Mouse (Mus musculus): Measurements from ENCODE around the gene Gm13420. TPM values are rescaled to one million over a fixed set of nuclear protein-coding genes. Genes with fewer than 3 reads are reported as not detected.

Gene Gm13420
- polyA plus RNA-seq, 1 experiment from 2014 or later = not detected

DNA sequence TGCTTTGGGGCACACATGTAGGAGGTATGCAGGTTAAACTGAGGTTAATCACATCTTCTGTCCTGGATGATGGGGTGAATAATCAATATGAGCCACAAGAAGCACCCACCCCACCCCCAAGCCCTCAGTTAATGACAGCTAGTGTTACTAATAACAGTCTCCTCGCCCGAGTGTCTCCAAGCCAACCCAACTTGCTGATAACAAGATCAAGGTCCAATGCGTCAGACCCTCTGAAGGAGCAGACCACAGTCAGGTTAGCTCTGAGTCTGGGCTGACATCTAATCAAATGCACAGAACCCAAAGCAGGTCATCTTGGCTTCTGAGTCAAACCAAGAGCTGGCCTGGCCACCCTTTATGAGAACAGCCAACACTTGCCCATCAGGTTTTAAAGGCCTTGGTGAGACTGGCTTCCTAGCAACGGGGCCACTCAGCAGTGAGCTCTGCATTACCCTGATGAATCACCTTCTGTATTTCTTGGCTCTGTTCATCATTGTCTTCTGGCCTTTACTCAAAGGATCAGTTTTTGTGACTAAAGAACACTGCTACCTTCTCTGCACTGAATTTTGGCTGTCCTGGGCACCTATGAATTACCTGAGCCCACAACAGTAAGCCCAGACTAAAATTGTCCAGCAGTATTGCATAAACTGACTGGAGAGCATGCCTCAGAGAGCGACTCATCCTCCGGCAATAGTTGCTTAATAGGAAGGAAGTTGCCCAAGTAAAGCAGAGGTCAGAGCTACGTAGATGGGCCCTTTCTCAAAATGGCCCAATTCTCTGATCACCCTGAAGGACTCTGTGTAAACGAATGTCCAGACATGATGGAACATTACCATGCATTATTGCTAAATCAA, 20.4 kb upstream of the Gm13420 start:
- peaks cover 5% of the 10 kb centered on the region for H3K36me3 ChIP-seq (ENCODE audit: control insufficient read depth, insufficient read depth, low read length)
- WGBS = 63% methylated on average over 8 of the region's 8 CpGs
- no peak overlapping the region for H3K9ac ChIP-seq (ENCODE audit: low read length)
- H3K9me3 ChIP-seq (ENCODE audit: control insufficient read depth, low read length) = no peaks in the 10 kb centered on the region
- H3K4me1 ChIP-seq (ENCODE audit: control insufficient read depth in 2 of 2, insufficient read depth in 2 of 2, low read length in 2 of 2) = peaks cover 0 to 2% of the 10 kb centered on the region in 2 experiments; a peak in 2 of 4 replicates
- H3K4me2 ChIP-seq (ENCODE audit: low read length) = no peak overlapping the region
- no peak overlapping the region for H3K4me3 ChIP-seq (ENCODE audit: control insufficient read depth in 1 of 2, insufficient read depth in 1 of 2, low read depth in 1 of 2, low read length in 2 of 2)
- H3K27me3 ChIP-seq (ENCODE audit: control insufficient read depth, insufficient read depth, low read length) = no peaks in the 10 kb centered on the region
- H3K27ac ChIP-seq (replicated peaks in 1 of 2; ENCODE audit: control insufficient read depth in 1 of 2, insufficient read depth in 1 of 2, low read depth in 2 of 2, low read length in 2 of 2) = no peak overlapping the region
- ATAC-seq (ENCODE audit: insufficient number of reproducible peaks, insufficient read depth, low FRiP score, low read depth) = no peak

DNA sequence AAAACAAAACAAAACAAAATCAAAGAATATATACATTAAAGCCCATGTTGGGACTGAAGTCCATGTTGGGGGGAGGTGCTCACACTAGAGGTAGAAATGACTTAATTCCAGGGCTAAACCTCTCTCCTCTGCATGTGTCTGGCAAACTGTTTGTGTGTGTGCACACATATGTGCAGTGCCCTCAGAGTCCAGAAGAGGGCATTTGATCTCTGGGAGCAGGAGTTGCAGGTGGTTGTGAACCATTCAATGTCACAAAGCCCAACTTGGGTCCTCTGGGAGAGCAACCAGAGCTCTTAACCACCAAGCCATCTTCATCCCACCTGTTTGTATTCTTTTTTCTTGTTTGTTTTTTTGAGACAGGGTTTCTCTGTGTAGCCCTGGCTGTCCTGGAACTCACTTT, 18.7 kb upstream of the Gm13420 start:
- peaks cover 0 to 2% of the 10 kb centered on the region in 2 experiments; a peak in 2 of 4 replicates for H3K4me1 ChIP-seq (ENCODE audit: control insufficient read depth in 2 of 2, insufficient read depth in 2 of 2, low read length in 2 of 2)
- no peak for ATAC-seq (ENCODE audit: insufficient number of reproducible peaks, insufficient read depth, low FRiP score, low read depth)
- no peaks in the 10 kb centered on the region for H3K27me3 ChIP-seq (ENCODE audit: control insufficient read depth, insufficient read depth, low read length)
- H3K9ac ChIP-seq (ENCODE audit: low read length) = no peak overlapping the region
- no peaks in the 10 kb centered on the region for H3K36me3 ChIP-seq (ENCODE audit: control insufficient read depth, insufficient read depth, low read length)
- H3K4me2 ChIP-seq (ENCODE audit: low read length) = no peak overlapping the region
- no peak overlapping the region for H3K4me3 ChIP-seq (ENCODE audit: control insufficient read depth in 1 of 2, insufficient read depth in 1 of 2, low read depth in 1 of 2, low read length in 2 of 2)
- no peaks in the 10 kb centered on the region for H3K9me3 ChIP-seq (ENCODE audit: control insufficient read depth, low read length)
- no peak overlapping the region for H3K27ac ChIP-seq (replicated peaks in 1 of 2; ENCODE audit: control insufficient read depth in 1 of 2, insufficient read depth in 1 of 2, low read depth in 2 of 2, low read length in 2 of 2)

DNA sequence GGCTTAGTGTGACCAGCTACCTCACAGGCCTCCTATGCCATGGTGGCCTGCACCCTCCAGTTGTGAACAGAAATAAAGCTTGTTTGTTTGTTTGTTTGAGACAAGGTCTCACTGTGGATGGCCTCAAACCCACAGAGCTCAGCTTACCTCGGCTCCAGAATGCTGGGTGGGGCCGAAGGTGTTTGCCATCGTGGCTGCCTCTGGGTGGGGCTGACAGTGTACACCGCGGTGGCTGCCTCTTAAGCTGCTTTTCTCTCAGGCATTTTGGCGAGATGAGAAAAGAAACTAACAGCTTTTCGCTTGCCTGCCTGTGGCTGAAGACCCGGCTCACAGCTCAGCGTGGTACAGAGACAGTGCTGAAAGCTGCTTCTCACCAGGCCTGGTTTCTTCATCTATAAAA, 17.4 kb upstream of the Gm13420 start:
- no peak overlapping the region for H3K9ac ChIP-seq (ENCODE audit: low read length)
- no peak for ATAC-seq (ENCODE audit: insufficient number of reproducible peaks, insufficient read depth, low FRiP score, low read depth)
- WGBS = 65% methylated on average over 9 of the region's 9 CpGs
- H3K9me3 ChIP-seq (ENCODE audit: control insufficient read depth, low read length) = no peaks in the 10 kb centered on the region
- H3K4me3 ChIP-seq (ENCODE audit: control insufficient read depth in 1 of 2, insufficient read depth in 1 of 2, low read depth in 1 of 2, low read length in 2 of 2) = no peak overlapping the region
- H3K27ac ChIP-seq (replicated peaks in 1 of 2; ENCODE audit: control insufficient read depth in 1 of 2, insufficient read depth in 1 of 2, low read depth in 2 of 2, low read length in 2 of 2) = no peak overlapping the region
- H3K27me3 ChIP-seq (ENCODE audit: control insufficient read depth, insufficient read depth, low read length) = no peaks in the 10 kb centered on the region
- H3K36me3 ChIP-seq (ENCODE audit: control insufficient read depth, insufficient read depth, low read length) = no peaks in the 10 kb centered on the region
- peaks cover 0 to 2% of the 10 kb centered on the region in 2 experiments; a peak in 2 of 4 replicates for H3K4me1 ChIP-seq (ENCODE audit: control insufficient read depth in 2 of 2, insufficient read depth in 2 of 2, low read length in 2 of 2)
- H3K4me2 ChIP-seq (ENCODE audit: low read length) = no peak overlapping the region

DNA sequence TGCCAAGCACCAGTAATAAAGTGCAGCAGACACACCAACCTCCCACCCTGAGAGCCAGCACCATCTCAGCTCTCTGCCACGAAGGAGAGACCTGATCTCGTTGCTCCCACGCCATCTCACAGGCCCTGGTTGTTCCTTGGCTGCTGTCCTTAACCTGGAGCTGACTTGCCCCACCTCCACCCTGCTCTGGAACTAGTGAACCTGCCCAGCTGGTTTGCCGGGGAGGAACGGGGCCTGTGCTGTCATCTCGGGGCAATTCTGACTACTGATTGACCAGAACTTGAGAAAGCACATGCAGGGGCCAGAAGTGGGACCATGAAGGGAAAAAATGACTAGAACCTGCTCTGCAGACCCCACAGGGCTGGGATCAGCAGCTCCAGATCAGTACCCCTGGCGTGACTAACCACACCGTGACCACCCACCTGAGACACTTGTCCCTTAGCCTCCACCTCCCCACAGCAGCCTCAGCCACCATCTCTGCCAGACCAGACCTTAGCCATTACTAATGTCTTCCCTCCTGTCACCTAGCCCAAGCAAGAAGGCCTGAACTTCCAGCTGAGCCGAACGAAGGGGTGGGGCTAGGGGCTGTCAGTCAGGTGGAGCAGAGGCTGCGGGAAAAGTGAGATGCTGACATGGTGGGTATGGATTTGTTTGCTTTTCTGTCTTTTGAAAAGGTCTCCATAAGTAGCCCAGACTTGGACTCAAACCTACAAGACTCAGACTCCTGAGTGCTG, 16.7 kb upstream of the Gm13420 start:
- ATAC-seq (ENCODE audit: insufficient number of reproducible peaks, insufficient read depth, low FRiP score, low read depth) = no peak
- Histone ChIP-seq H3K9ac (ENCODE audit: low read length) (no peak overlapping the region), H3K27me3 (ENCODE audit: control insufficient read depth, insufficient read depth, low read length) (0 out of 2 replicates have a peak, but pooled peaks cover under 1% of the 10 kb centered on the region), H3K4me2 (ENCODE audit: low read length) (no peak overlapping the region), H3K36me3 (ENCODE audit: control insufficient read depth, insufficient read depth, low read length) (no peaks in the 10 kb centered on the region), H3K4me1 (ENCODE audit: control insufficient read depth in 2 of 2, insufficient read depth in 2 of 2, low read length in 2 of 2) (0 out of 4 replicates have a peak, but pooled peaks cover 0 to 2% of the 10 kb centered on the region in 2 experiments), H3K27ac (replicated peaks in 1 of 2; ENCODE audit: control insufficient read depth in 1 of 2, insufficient read depth in 1 of 2, low read depth in 2 of 2, low read length in 2 of 2) (no peak overlapping the region), H3K9me3 (ENCODE audit: control insufficient read depth, low read length) (no peaks in the 10 kb centered on the region), H3K4me3 (ENCODE audit: control insufficient read depth in 1 of 2, insufficient read depth in 1 of 2, low read depth in 1 of 2, low read length in 2 of 2) (no peak overlapping the region)
- WGBS = 57% methylated on average over 11 of the region's 11 CpGs

DNA sequence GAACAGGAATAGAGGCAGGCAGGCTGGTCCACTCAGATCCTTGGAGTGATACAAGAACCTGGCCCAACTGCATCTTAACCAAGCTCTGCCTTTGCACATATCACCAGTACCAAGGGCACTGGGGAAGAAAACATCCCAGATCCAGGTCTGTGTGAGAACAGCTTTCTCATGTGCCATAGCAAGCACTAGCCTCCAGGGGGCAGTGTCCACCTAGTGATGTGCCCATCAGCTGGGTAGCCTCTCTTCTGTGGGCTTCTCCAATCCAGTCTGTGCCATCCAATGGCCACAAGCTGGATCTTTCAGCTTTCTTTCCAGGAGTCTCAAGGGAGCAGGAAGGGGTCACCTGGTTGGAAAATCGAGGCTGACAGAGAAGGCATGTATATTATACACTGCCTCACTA, 13.3 kb upstream of the Gm13420 start:
- Histone ChIP-seq H3K9ac (ENCODE audit: low read length) (no peak overlapping the region), H3K27ac (replicated peaks in 1 of 2; ENCODE audit: control insufficient read depth in 1 of 2, insufficient read depth in 1 of 2, low read depth in 2 of 2, low read length in 2 of 2) (no peak overlapping the region), H3K27me3 (ENCODE audit: control insufficient read depth, insufficient read depth, low read length) (0 out of 2 replicates have a peak, but pooled peaks cover 10% of the 10 kb centered on the region), H3K4me2 (ENCODE audit: low read length) (no peak overlapping the region), H3K4me1 (ENCODE audit: control insufficient read depth in 2 of 2, insufficient read depth in 2 of 2, low read length in 2 of 2) (no peaks in the 10 kb centered on the region), H3K9me3 (ENCODE audit: control insufficient read depth, low read length) (no peaks in the 10 kb centered on the region), H3K4me3 (ENCODE audit: control insufficient read depth in 1 of 2, insufficient read depth in 1 of 2, low read depth in 1 of 2, low read length in 2 of 2) (no peak overlapping the region), H3K36me3 (ENCODE audit: control insufficient read depth, insufficient read depth, low read length) (no peaks in the 10 kb centered on the region)
- ATAC-seq (ENCODE audit: insufficient number of reproducible peaks, insufficient read depth, low FRiP score, low read depth) = no peak
- 3% methylated on average over 1 of the region's 1 CpGs for WGBS

DNA sequence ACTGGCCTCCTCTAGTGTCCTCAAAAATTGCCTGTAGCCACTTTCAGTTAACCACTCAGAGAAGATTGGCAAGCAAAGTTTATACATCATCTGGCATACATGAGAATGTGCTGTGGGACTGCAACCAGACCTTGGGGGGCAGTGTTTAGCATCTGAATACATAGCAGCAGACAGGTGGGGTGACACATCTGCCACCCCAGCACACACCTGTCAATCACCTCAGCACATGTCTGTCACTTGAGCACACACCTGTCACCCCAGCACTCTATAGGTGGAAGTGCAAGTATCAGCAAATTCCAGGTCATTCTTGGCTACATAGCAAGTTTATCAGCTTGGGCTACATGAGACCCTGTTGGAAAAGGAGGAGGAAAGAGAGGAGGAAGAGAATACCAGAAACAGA, 4.2 kb upstream of the Gm13420 start:
- H3K9me3 ChIP-seq (ENCODE audit: control insufficient read depth, low read length) = no peaks in the 10 kb centered on the region
- no peaks in the 10 kb centered on the region for H3K4me1 ChIP-seq (ENCODE audit: control insufficient read depth in 2 of 2, insufficient read depth in 2 of 2, low read length in 2 of 2)
- no peaks in the 10 kb centered on the region for H3K36me3 ChIP-seq (ENCODE audit: control insufficient read depth, insufficient read depth, low read length)
- no peak overlapping the region for H3K9ac ChIP-seq (ENCODE audit: low read length)
- no peak overlapping the region for H3K4me3 ChIP-seq (ENCODE audit: control insufficient read depth in 1 of 2, insufficient read depth in 1 of 2, low read depth in 1 of 2, low read length in 2 of 2)
- ATAC-seq (ENCODE audit: insufficient number of reproducible peaks, insufficient read depth, low FRiP score, low read depth) = no peak
- H3K27me3 ChIP-seq (ENCODE audit: control insufficient read depth, insufficient read depth, low read length) = peaks cover 26% of the 10 kb centered on the region
- no peak overlapping the region for H3K27ac ChIP-seq (replicated peaks in 1 of 2; ENCODE audit: control insufficient read depth in 1 of 2, insufficient read depth in 1 of 2, low read depth in 2 of 2, low read length in 2 of 2)
- no peak overlapping the region for H3K4me2 ChIP-seq (ENCODE audit: low read length)

DNA sequence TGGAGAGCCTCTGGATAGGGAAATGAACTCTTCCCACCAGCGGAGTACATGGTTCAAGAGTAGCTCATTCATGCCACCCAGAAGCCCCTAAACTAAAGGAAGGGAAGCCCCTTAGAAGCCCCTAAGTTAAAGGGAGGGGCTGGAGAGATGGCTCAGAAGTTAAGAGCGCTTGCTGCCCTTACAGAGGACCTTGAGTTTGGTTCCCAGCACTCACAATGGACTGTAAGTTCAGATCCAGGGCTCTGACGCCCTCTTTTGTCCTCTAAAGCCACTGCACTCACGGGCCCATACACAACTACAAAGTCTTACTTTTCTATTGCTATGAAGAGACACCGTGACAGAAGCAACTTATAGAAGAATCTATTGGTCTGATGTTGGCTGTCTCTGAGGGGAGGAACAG, 912 bp upstream of the Gm13420 start:
- 85% methylated on average over 5 of the region's 5 CpGs for WGBS
- peaks cover 0 to 2% of the 10 kb centered on the region in 2 experiments; a peak in 1 of 4 replicates for H3K4me1 ChIP-seq (ENCODE audit: control insufficient read depth in 2 of 2, insufficient read depth in 2 of 2, low read length in 2 of 2)
- no peak for ATAC-seq (ENCODE audit: insufficient number of reproducible peaks, insufficient read depth, low FRiP score, low read depth)

More for the DNA sequence above, 912 bp upstream of the Gm13420 start:
- H3K4me3 ChIP-seq (ENCODE audit: control insufficient read depth in 1 of 2, insufficient read depth in 1 of 2, low read depth in 1 of 2, low read length in 2 of 2) = no peak overlapping the region
- no peaks in the 10 kb centered on the region for H3K9me3 ChIP-seq (ENCODE audit: control insufficient read depth, low read length)
- no peak overlapping the region for H3K27ac ChIP-seq (replicated peaks in 1 of 2; ENCODE audit: control insufficient read depth in 1 of 2, insufficient read depth in 1 of 2, low read depth in 2 of 2, low read length in 2 of 2)
- H3K4me2 ChIP-seq (ENCODE audit: low read length) = no peak overlapping the region
- H3K27me3 ChIP-seq (ENCODE audit: control insufficient read depth, insufficient read depth, low read length) = peaks cover 48% of the 10 kb centered on the region
- H3K9ac ChIP-seq (ENCODE audit: low read length) = no peak overlapping the region
- no peaks in the 10 kb centered on the region for H3K36me3 ChIP-seq (ENCODE audit: control insufficient read depth, insufficient read depth, low read length)

All from heart, embryonic 14.5 days (tissue).